Mouse (Mus musculus) thymus, postnatal 25 days (tissue): Measurements from ENCODE around the gene Parp11.
A peak's percentile ranks its signal among the peaks of the same experiment; 100 is the strongest.

ENCODE experiments used
- DNase-seq: peaks from one replicate; pipeline ENCODE4 v3.0.0; 2022

The Parp11 gene

GRCm38 (mm10) chr6:127449531-127450422 is 3.1 kb downstream of the Parp11 start:
- no peak for DNase-seq

- peak; percentile 97 for DNase-seq
Observed at GRCm38 (mm10) chr6:127453407-127454343, 7.0 kb downstream of the Parp11 start.

GRCm38 (mm10) chr6:127454344-127454707 is 7.7 kb downstream of the Parp11 start:
- DNase-seq, result no peak

GRCm38 (mm10) chr6:127454809-127455208 is 8.2 kb downstream of the Parp11 start:
- DNase-seq, result no peak

GRCm38 (mm10) chr6:127455440-127455839 is 8.8 kb downstream of the Parp11 start:
- DNase-seq, result no peak

GRCm38 (mm10) chr6:127456769-127457168 is 10.1 kb downstream of the Parp11 start:
- DNase-seq, result no peak

GRCm38 (mm10) chr6:127459776-127460175 is 13.1 kb downstream of the Parp11 start:
- no peak for DNase-seq

- DNase-seq, result no peak
Observed at GRCm38 (mm10) chr6:127461491-127461890, 14.9 kb downstream of the Parp11 start.

GRCm38 (mm10) chr6:127462251-127462650 is 15.6 kb downstream of the Parp11 start:
- DNase-seq, result no peak

GRCm38 (mm10) chr6:127463273-127464001 is 16.8 kb downstream of the Parp11 start:
- no peak for DNase-seq

- DNase-seq, result no peak
Observed at GRCm38 (mm10) chr6:127464523-127464922, 17.9 kb downstream of the Parp11 start.

- DNase-seq, result no peak
Observed at GRCm38 (mm10) chr6:127466749-127467310, 20.2 kb downstream of the Parp11 start.

GRCm38 (mm10) chr6:127472078-127472477 is 25.4 kb downstream of the Parp11 start:
- DNase-seq, result peak; percentile 52

GRCm38 (mm10) chr6:127473961-127474360 is 27.3 kb downstream of the Parp11 start:
- DNase-seq, result peak; percentile 59

GRCm38 (mm10) chr6:127475231-127475630 is 28.6 kb downstream of the Parp11 start:
- DNase-seq, result no peak

GRCm38 (mm10) chr6:127491046-127491445 is 44.4 kb downstream of the Parp11 start:
- peak; percentile 38 for DNase-seq

- no peak for DNase-seq
Observed at GRCm38 (mm10) chr6:127492561-127492960, 45.9 kb downstream of the Parp11 start.

GRCm38 (mm10) chr6:127493750-127494149 is 47.1 kb downstream of the Parp11 start:
- no peak for DNase-seq

- DNase-seq, result no peak
Observed at GRCm38 (mm10) chr6:127494357-127494756, 47.7 kb downstream of the Parp11 start.

- no peak for DNase-seq
Observed at GRCm38 (mm10) chr6:127495251-127495650, 48.6 kb downstream of the Parp11 start.

- DNase-seq, result no peak
Observed at GRCm38 (mm10) chr6:127495876-127496275, 49.2 kb downstream of the Parp11 start.

- no peak for DNase-seq
Observed at GRCm38 (mm10) chr6:127496841-127497656, 50.4 kb downstream of the Parp11 start.
